Mouse (Mus musculus): Measurements from ENCODE around the gene Bdnf. TPM values are rescaled to one million over a fixed set of nuclear protein-coding genes. Genes with fewer than 3 reads are reported as not detected.

Gene Bdnf
- polyA plus RNA-seq, 1 experiment from 2014 or later, result 2.1 TPM

DNA sequence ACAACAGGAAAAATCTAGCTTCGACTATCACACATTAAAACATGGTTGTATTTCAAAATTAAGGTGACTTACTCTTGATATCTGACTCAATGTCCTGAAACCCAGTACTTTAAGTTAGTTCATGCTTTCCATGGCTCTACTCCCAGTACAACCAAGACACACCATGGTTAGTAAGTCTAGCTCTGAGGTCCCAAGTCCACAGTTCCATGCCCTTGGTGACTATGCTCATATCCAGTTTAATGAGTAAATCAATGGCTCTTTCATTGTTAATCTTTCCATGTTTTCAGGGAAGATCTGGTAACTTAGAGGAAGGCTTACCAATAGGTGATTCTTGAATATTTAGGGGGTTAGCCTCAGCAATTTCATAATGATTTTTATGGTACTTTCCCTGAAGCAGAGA is 14.2 kb downstream of the Bdnf start:
- no peak overlapping the region for H3K27ac ChIP-seq (replicated peaks)
- DNase-seq (ENCODE audit: low spot score) (no peak), ATAC-seq (ENCODE audit: low FRiP score, low TSS enrichment) (no peak)
- no peak overlapping the region for H3K4me3 ChIP-seq (ENCODE audit: low read depth, low read length)
- H3K4me1 ChIP-seq (replicated peaks; ENCODE audit: control insufficient read depth, insufficient read depth), result no peaks in the 10 kb centered on the region
- TF ChIP-seq CTCF (IDR thresholded peaks at IDR 0.05; ENCODE audit: low read depth) (no peak), EP300 (optimal IDR thresholded peaks at IDR 0.05) (no peak)
- no peaks in the 10 kb centered on the region for H3K9me3 ChIP-seq (ENCODE audit: control insufficient read depth, low read length)
- no peak overlapping the region for H3K4me2 ChIP-seq (replicated peaks; ENCODE audit: low read depth)
- no peaks in the 10 kb centered on the region for H3K36me3 ChIP-seq (ENCODE audit: control insufficient read depth, insufficient read depth, low read length)
- 83% methylated on average over 1 of the region's 1 CpGs for WGBS
- no peaks in the 10 kb centered on the region for H3K27me3 ChIP-seq (ENCODE audit: control insufficient read depth, insufficient read depth, low read length)
- no peak overlapping the region for H3K9ac ChIP-seq (ENCODE audit: low read length)

- H3K4me1 ChIP-seq (replicated peaks; ENCODE audit: control insufficient read depth, insufficient read depth), result no peaks in the 10 kb centered on the region
- no peak overlapping the region for H3K9ac ChIP-seq (ENCODE audit: low read length)
- H3K27ac ChIP-seq (replicated peaks), result no peak overlapping the region
- TF ChIP-seq CTCF (IDR thresholded peaks at IDR 0.05; ENCODE audit: low read depth) (peak; percentile 40), EP300 (optimal IDR thresholded peaks at IDR 0.05) (no peak)
- no peak for ATAC-seq (ENCODE audit: low FRiP score, low TSS enrichment)
- H3K27me3 ChIP-seq (ENCODE audit: control insufficient read depth, insufficient read depth, low read length), result no peaks in the 10 kb centered on the region
- peak overlapping the region; percentile 56 for H3K4me3 ChIP-seq (ENCODE audit: low read depth, low read length)
- H3K36me3 ChIP-seq (ENCODE audit: control insufficient read depth, insufficient read depth, low read length), result no peaks in the 10 kb centered on the region
- no peaks in the 10 kb centered on the region for H3K9me3 ChIP-seq (ENCODE audit: control insufficient read depth, low read length)
- peak; percentile 15 for DNase-seq (ENCODE audit: low spot score)
- WGBS, result 3% methylated on average over 34 of the region's 34 CpGs
- peak overlapping the region; percentile 79 for H3K4me2 ChIP-seq (replicated peaks; ENCODE audit: low read depth)
Measured at GRCm38 (mm10) chr2:109692266-109693177, 18.0 kb downstream of the Bdnf start.

- Histone ChIP-seq H3K9me3 (ENCODE audit: control insufficient read depth, low read length) (no peaks in the 10 kb centered on the region), H3K27ac (replicated peaks) (no peak overlapping the region), H3K4me2 (replicated peaks; ENCODE audit: low read depth) (peak overlapping the region; percentile 79), H3K27me3 (ENCODE audit: control insufficient read depth, insufficient read depth, low read length) (no peaks in the 10 kb centered on the region), H3K9ac (ENCODE audit: low read length) (peak overlapping the region; percentile 48), H3K4me3 (ENCODE audit: low read depth, low read length) (peak overlapping the region; percentile 56), H3K36me3 (ENCODE audit: control insufficient read depth, insufficient read depth, low read length) (no peaks in the 10 kb centered on the region), H3K4me1 (replicated peaks; ENCODE audit: control insufficient read depth, insufficient read depth) (no peaks in the 10 kb centered on the region)
- ATAC-seq (ENCODE audit: low FRiP score, low TSS enrichment) (peak; percentile 53; the same call in 1 of the 2 replicates), DNase-seq (ENCODE audit: low spot score) (peak; percentile 43)
- WGBS, result under 1% methylated on average over 66 of the region's 67 CpGs
- 0 out of 2 replicates have a peak, but pooled peaks have one; percentile 21 for TF ChIP-seq CTCF (IDR thresholded peaks at IDR 0.05; ENCODE audit: low read depth)
- no peak for TF ChIP-seq EP300 (optimal IDR thresholded peaks at IDR 0.05)
Measured at GRCm38 (mm10) chr2:109693178-109694115, 18.9 kb downstream of the Bdnf start.

DNA sequence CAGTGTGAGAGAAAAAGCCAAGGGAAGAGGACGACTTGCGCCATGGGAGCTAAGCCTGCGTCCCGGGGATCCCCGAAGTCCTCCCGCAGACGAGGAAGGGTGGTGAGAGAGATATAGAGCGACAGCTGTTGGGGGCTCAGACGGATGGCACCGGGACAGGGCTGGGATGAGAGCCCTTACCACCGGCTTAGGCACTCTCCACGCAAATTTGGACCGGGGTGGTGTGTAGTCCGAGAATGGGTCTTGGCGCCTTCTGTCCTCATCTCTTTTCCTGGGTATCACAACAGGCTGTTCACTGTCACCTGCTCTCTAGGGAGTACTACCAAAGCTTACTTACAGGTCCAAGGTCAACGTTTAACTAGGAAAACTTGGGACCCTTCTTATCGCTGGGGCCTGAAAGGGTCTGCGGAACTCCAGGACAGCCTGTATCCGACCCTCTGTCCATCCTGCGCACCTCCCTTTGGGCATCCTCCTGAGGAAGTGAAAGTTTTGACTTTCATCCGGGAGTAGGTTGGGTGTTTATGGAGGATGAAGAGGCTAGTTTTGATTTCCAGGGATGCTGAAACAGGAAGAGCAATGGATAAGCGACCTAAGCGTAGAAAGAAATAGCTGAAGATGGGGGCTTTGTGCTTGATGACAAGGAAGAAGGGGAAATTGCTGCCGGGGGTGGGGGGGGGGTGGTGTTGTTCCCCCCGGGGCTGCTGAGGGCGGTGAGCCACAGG is 19.8 kb downstream of the Bdnf start:
- H3K27me3 ChIP-seq (ENCODE audit: control insufficient read depth, insufficient read depth, low read length), result no peaks in the 10 kb centered on the region
- H3K9me3 ChIP-seq (ENCODE audit: control insufficient read depth, low read length), result no peaks in the 10 kb centered on the region
- DNase-seq (ENCODE audit: low spot score) (no peak), ATAC-seq (ENCODE audit: low FRiP score, low TSS enrichment) (no peak)
- peak overlapping the region; percentile 48 for H3K9ac ChIP-seq (ENCODE audit: low read length)
- H3K4me1 ChIP-seq (replicated peaks; ENCODE audit: control insufficient read depth, insufficient read depth), result no peaks in the 10 kb centered on the region
- no peak for TF ChIP-seq EP300 (optimal IDR thresholded peaks at IDR 0.05)
- TF ChIP-seq CTCF (IDR thresholded peaks at IDR 0.05; ENCODE audit: low read depth), result no peak
- peak overlapping the region; percentile 79 for H3K4me2 ChIP-seq (replicated peaks; ENCODE audit: low read depth)
- H3K36me3 ChIP-seq (ENCODE audit: control insufficient read depth, insufficient read depth, low read length), result no peaks in the 10 kb centered on the region
- no peak overlapping the region for H3K27ac ChIP-seq (replicated peaks)
- under 1% methylated on average over 26 of the region's 26 CpGs for WGBS
- H3K4me3 ChIP-seq (ENCODE audit: low read depth, low read length), result peak overlapping the region; percentile 56

GRCm38 (mm10) chr2:109694838-109695225 is 20.3 kb downstream of the Bdnf start:
- TF ChIP-seq EP300 (optimal IDR thresholded peaks at IDR 0.05) (no peak), CTCF (IDR thresholded peaks at IDR 0.05; ENCODE audit: low read depth) (peak; percentile 84)
- peak overlapping the region; percentile 79 for H3K4me2 ChIP-seq (replicated peaks; ENCODE audit: low read depth)
- peak; percentile 59; the same call in 1 of the 2 replicates for ATAC-seq (ENCODE audit: low FRiP score, low TSS enrichment)
- peak overlapping the region; percentile 56 for H3K4me3 ChIP-seq (ENCODE audit: low read depth, low read length)
- no peaks in the 10 kb centered on the region for H3K9me3 ChIP-seq (ENCODE audit: control insufficient read depth, low read length)
- 0% methylated on average over 12 of the region's 12 CpGs for WGBS
- no peak overlapping the region for H3K27ac ChIP-seq (replicated peaks)
- H3K4me1 ChIP-seq (replicated peaks; ENCODE audit: control insufficient read depth, insufficient read depth), result no peaks in the 10 kb centered on the region
- H3K36me3 ChIP-seq (ENCODE audit: control insufficient read depth, insufficient read depth, low read length), result no peaks in the 10 kb centered on the region
- H3K9ac ChIP-seq (ENCODE audit: low read length), result no peak overlapping the region
- DNase-seq (ENCODE audit: low spot score), result peak; percentile 67
- H3K27me3 ChIP-seq (ENCODE audit: control insufficient read depth, insufficient read depth, low read length), result no peaks in the 10 kb centered on the region
